Mouse (Mus musculus) embryo, embryonic 11 days (tissue): ENCODE measurements at regions not wholly inside any gene's neighbourhood (a gene's known extent, or its start where the extent isn't known, plus 50 kb on each side); places are given as distances from the start of the nearest gene placed in this dataset.

Experiments
- DNase-seq: peaks from one replicate; pipeline ENCODE4 v3.0.0-alpha.2; 2015

DNA sequence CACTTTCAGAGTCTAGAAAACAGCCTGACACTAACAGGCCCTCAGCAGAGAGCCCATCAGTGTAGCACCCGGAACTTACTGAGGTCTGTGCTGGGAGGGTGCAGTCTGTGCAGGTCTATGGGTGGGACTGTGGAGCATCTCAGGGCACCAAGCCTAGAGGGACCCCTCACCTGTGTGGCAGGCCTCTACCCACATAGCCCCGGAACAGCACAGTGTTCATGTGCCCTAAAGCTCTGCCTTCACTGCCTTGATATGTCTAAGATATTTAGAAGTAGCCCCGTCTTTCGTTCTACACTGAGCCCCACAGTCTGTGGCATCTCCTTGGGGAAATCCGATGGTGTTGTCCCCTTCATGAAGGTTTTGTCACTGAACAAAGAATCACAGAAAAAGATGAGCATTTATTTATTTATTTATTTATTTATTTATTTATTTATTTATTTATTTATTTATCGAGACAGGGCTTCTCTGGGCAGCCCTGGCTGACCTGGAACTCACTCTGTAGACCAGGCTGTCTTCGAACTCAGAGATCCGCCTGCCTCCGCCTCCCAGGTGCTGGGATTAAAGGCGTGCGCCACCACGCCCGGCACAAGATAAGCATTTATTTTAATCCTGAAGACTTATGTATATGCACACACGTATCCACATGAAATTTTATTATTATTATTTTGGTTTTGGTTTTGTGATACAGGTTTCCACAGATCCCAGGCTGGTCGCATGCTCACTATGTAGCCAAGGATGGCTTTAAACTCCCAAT is 55.2 kb upstream of the Parp11 start:
- DNase-seq: no peak

DNA sequence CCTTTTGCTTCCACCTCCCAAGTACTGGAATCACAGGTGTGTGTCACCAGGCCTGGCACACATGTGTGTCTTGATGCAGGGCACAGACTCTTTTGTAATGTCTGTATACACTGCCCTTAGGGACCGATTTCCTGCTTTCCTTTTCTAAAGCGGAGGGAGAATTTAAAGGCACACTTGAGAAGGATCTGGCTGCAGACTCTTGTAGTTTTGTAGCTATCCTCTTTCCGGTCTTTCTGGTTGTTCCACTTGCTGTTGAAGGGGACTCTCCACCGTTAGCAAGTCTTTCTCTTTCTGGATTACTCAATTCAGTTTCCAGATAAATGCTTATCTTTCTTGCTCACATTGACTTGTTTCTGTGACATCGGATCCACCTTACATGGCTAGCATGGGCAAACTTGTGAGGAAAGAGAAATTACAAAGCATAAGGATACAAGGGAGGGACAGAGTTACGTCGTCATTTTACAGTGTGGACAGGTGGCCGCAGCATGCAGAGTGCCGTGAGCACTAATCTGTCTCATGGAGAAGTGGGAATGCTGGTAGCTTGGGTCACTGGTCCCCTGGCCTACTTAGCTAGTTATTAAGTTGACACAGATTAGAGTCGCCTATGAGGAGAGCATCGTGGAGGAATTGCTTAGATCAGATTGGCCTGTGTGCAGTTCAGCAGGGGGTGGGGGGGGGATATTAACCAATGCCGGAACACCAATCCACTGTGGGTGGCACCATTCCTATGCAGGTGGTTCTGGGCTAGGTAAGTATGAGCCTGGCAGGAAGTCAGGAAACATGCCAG is 54.4 kb upstream of the Parp11 start:
- DNase-seq: no peak

DNA sequence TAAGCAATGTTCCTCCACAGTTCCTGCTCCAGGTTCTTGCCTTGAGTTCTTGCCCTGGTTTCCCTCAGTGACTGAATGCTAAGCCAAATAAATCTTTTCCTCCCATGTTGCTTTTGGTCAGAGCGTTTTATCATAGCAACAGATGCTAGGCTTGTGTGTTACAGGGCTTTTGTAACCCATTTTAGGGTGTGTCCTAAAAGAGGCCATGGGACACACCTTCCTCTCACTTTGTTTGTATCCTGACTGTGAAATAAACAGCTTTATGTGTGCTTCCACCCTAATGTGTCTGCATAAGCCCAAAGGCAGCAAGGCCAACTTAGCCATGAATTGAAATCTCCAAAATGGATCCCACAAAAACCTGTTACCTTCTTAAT is 53.9 kb upstream of the Parp11 start:
- DNase-seq: no peak

DNA sequence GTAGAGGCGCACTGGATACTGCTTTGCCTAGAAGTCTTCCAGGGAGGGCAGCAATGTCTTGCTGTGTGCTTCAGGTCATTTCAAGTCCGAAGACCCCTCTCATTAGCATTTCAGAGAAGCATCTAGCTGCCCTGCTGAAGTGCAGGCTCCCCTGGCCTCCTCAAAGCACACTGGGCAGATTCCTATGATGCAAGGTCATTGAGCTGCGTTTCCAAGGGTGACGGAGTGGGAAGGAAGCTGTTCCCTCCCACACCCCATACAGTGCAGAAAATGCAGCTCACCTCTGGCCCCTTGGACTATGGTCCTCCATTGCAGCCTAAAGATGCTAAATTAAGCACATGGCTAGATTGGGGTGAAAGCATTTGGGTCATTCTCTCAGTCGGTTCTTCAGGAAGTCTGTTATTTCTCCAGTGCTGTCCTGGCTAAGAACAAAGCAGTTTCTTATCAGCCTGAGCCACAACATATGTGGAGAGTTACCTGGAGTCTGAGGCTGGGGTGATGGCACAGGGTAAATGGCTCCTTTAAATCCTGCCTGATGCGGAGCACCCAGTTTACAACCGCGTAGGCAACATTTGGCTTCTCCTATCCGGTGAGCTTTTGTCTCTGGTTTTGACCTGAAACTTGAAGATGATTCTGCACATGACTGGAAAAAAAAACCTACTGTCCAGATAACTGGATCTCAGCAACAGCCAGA is 52.6 kb upstream of the Parp11 start:
- peak; percentile 73 for DNase-seq
